Mouse (Mus musculus): ENCODE results near the gene Pbx3. TPM values are rescaled to one million over a fixed set of nuclear protein-coding genes. Genes with fewer than 3 reads are reported as not detected.

Gene Pbx3
- polyA plus RNA-seq (2017; shearing (Covaris generic)), result 1.2 TPM

DNA sequence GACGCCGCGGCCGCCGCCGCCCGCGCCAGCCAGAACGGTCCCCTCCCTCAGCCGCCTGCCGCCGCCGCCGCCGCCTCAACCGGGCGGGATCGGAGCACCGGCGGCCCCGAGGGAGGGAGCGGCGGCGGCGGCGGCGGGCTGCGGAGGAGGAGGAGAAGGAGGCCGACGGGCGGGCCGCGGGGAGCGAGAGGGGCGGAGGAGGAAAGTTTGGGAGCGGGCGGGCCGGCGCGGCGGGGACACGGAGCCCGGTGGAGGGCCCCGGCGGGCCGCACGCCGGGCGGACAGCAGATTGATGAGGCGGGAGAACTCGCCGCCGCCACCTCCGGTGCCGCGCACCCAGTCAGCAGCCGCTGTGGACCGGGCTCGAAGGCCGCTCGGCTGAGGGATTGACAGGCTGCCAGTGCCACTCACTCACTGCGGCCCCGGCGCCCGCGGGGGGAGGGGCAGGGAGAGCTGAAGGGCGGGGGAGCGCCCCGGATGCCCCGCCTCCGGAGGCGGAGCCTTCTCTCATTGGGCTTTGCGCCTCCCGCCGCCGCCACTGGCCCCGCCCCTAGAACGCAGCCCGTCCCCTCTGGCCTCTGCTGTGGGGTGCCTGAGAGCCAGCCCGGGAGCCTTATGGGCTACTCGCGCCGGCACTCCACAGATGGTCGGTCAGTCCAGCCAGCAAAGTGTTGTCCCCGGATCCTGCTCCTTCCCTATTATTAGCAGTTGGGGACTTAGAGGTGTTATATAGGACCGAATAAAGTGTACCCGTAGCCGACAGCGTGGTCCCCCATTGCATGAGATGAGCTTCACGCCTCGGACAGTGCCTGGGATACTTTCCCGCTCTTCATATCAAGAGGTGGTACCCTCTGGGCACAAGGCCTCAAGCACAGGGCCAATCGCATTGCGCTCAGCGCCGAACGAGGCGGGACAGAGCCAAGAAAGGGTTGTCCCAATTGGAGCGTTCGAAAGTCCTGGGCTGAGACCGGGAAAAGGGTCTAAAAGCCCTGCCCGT is at the start of gene Pbx3:
Pbx3 (minus strand) TSS at position 838 of the 997 bp plus-strand sequence.

DNA sequence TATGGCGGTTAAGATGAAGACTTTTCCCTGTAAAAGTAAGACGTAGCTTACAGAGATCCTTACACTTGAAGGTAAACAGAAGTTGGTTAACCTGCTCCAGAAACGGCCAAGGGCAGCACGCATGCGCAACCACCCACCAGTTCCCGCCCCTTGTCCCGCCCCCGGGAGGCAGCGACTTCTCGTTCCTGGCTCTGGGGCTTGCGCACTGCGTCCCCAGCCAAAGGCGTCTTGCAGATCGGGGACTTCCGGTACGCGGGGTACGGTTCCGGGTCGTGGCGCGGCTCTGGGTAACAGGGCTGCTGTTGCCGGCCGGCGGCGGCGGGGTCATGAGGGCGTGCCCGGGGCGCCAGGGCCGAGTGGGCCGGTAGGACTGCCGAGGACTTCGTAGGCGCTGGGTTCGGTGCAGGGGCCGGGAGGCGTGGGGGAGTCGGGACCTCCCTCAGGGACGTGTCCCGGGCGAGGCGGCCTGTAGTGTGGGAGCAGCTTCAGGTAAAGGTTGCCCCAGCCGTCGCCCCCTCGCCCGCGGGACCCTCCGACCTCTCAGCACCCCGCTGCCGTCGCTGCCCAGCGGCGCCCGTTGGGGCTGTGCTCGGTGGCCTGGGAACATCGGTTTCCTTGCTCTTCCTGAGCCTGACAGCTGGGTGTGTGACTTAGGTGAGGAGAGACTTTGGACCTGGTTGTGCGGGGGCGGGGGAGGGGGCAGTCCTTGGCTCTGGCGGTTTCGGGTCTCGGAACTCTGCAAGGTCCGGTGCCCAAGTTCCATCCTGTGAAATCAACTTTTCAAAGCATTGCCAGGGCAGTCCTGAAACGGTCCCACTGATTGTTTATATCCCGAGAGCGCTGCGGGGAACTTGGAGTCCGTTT is 33.9 kb upstream of the Pbx3 start, which contains the start of gene Mapkap1:
Mapkap1 (plus strand) TSS at position 171 of the 864 bp plus-strand sequence.

Other genes with a start within 250 kb of the Pbx3 start
- 81.3 TPM for gene Mapkap1, start 33.6 kb upstream of the Pbx3 start, polyA plus RNA-seq (2017; shearing (Covaris generic))